Mouse (Mus musculus): ENCODE data around the gene Kansl2.
"Not testable (repeated sequence)": the region's sequence is repeated elsewhere in the genome, so short reads cannot be mapped to it uniquely, and the experiment has no call there.

GRCm38 (mm10) chr15:98514845-98515244 is 19.2 kb downstream of the Kansl2 start:
- not testable (repeated sequence) for TF ChIP-seq ZKSCAN1 (IDR thresholded peaks at IDR 0.05; ENCODE audit: borderline replicate concordance, low read depth, low read length); CTCF (conservative IDR thresholded peaks at IDR 0.05 in 1 of 2, IDR thresholded peaks at IDR 0.05 in 1 of 2; ENCODE audit: low read depth in 2 of 2, low read length in 2 of 2); IRF4 (IDR thresholded peaks at IDR 0.05; ENCODE audit: low read depth, low read length); POLR2A (IDR thresholded peaks at IDR 0.05; ENCODE audit: low read depth, low read length); HCFC1 (IDR thresholded peaks at IDR 0.05; ENCODE audit: low read depth, low read length); EP300 (IDR thresholded peaks at IDR 0.05; ENCODE audit: low read length); MEF2A (IDR thresholded peaks at IDR 0.05; ENCODE audit: borderline replicate concordance, low read depth, low read length); ETS1 (conservative IDR thresholded peaks at IDR 0.05; ENCODE audit: low read depth, low read length); JUN (IDR thresholded peaks at IDR 0.05; ENCODE audit: insufficient read depth, low read depth, low read length); MAZ (IDR thresholded peaks at IDR 0.05; ENCODE audit: low read depth, low read length); MYC (IDR thresholded peaks at IDR 0.05; ENCODE audit: low read depth, low read length)
